Comparison of ENCODE assay signal across 8 mouse cellular contexts in the genomic region with DNA sequence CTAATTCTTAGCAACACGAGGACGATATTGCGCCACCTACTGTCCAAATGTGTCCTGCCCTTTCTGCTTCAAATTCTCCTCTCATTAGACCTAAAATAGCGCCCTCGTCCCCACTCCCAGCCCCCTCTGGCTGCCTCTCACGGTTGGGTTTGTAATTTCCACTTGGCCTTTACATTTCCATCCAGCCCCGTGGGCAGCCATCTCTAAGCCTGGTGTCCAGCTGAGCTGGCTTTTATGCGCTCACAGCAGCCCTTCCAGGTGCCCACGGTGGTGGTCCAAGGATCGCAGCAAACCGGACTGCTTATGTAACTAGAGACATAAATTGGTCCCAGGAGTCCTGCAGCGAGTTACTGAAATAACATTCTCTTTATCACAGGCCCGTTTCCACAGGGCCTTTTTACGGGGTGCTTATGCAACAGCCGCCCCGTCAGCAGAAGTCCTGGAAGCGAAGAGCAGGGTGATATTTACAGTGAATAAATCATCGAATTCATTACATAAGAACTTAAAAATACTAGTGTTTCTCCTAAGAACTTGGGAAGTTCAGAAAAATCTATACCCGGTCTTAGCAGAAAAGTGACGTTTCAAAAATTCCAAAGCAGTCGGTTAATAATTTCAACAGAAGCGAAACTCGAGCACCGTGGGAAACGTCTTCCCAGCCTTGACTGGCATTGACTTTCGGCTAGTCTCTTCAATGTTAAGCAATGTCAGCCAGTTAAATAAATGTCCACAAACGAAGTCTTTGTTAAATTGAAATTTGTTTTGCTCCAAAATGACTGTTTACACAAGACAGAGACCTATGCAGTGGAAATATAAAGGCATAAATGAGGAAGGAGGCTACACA. TPM values are rescaled to one million over a fixed set of nuclear protein-coding genes. Genes with fewer than 3 reads are reported as not detected.
DNase-seq lines count a peak whose midpoint lies in the region; ATAC-seq lines count a peak whose summit lies in the region.

No protein-coding gene starts in this region.

- no peak overlapping the region for H3K9ac ChIP-seq in limb, embryonic 11.5 days (ENCODE audit: low read length)
- 0 out of 2 replicates have a peak overlapping the region, but pooled peaks have one; percentile 41 for H3K9ac ChIP-seq in neural tube, embryonic 13.5 days

- H3K36me3 ChIP-seq in limb, embryonic 11.5 days (ENCODE audit: control insufficient read depth, insufficient read depth, low read length), result no peaks in the 10 kb centered on the region
- H3K36me3 ChIP-seq in neural tube, embryonic 13.5 days, result no peaks in the 10 kb centered on the region

- no peaks in the 10 kb centered on the region for H3K9me3 ChIP-seq in limb, embryonic 11.5 days (ENCODE audit: control insufficient read depth, low read length)
- H3K9me3 ChIP-seq in neural tube, embryonic 13.5 days, result no peaks in the 10 kb centered on the region

- H3K4me2 ChIP-seq in limb, embryonic 11.5 days (ENCODE audit: low read depth, severe bottlenecking), result no peak overlapping the region
- H3K4me2 ChIP-seq in neural tube, embryonic 13.5 days, result peak overlapping the region; percentile 27; the same call in 1 of the 2 replicates

- peak; percentile 13 to 30 for DNase-seq in layer of hippocampus, adult 8-10 months (ENCODE audit: low spot score in 2 of 2)
- no peak for DNase-seq in layer of hippocampus, postnatal 14 days (ENCODE audit: low spot score in 2 of 2)
- DNase-seq in NIH3T3 (ENCODE audit: low read depth), result peak; percentile 61
- DNase-seq in cerebellum, postnatal 25 days, result peak; percentile 55 to 72
- peak; percentile 23 to 53 for DNase-seq in heart, postnatal 14 days
- peak; percentile 72 for DNase-seq in limb, embryonic 11.5 days (ENCODE audit: low spot score)

- H3K4me3 ChIP-seq in limb, embryonic 11.5 days (ENCODE audit: low read depth, low read length), result no peak overlapping the region
- no peak overlapping the region for H3K4me3 ChIP-seq in neural tube, embryonic 13.5 days

- 0 out of 2 replicates have a peak, but pooled peaks have one; percentile 17 for ATAC-seq in limb, embryonic 11.5 days (ENCODE audit: insufficient number of reproducible peaks, low FRiP score, low TSS enrichment, low read depth)
- no peak for ATAC-seq in neural tube, embryonic 13.5 days (ENCODE audit: low read depth)
- ATAC-seq in monocyte, adult 5-6 weeks (replicated peaks; ENCODE audit: insufficient number of reproducible peaks, low FRiP score, low TSS enrichment, poor library complexity, severe bottlenecking), result no peak

- no peak overlapping the region for H3K27ac ChIP-seq in limb, embryonic 11.5 days (replicated peaks; ENCODE audit: low read depth, low read length)
- no peak overlapping the region for H3K27ac ChIP-seq in neural tube, embryonic 13.5 days (replicated peaks)

- WGBS in limb, embryonic 11.5 days, result 37% methylated on average over 27 of the region's 27 CpGs
- WGBS in neural tube, embryonic 13.5 days, result 38% methylated on average over 27 of the region's 27 CpGs

- intact Hi-C loops in heart, postnatal 14 days (cut with DNase I), result loop anchor here (2.0 to 5.0 kb wide), 4 partner anchors 74 to 210 kb away; no protein-coding TSS in a partner anchor

- H3K27me3 ChIP-seq in limb, embryonic 11.5 days (ENCODE audit: control insufficient read depth, insufficient read depth, low read length), result no peaks in the 10 kb centered on the region
- peaks cover 6% of the 10 kb centered on the region for H3K27me3 ChIP-seq in neural tube, embryonic 13.5 days

- H3K4me1 ChIP-seq in limb, embryonic 11.5 days (ENCODE audit: control insufficient read depth, insufficient read depth, low read length), result no peaks in the 10 kb centered on the region
- H3K4me1 ChIP-seq in neural tube, embryonic 13.5 days (replicated peaks), result peaks cover 26% of the 10 kb centered on the region

RNA-seq across cellular contexts. Expression of a gene that starts 57.3 kb away (rescaled TPM):
- 100 to 1,000 TPM; 104 to 124 (median 117) TPM for total RNA-seq in layer of hippocampus, adult 8-10 months (2022)
- total RNA-seq in layer of hippocampus, postnatal 14 days (2021), result 100 to 1,000 TPM; 107 to 114 TPM
- 10 to 100 TPM; 43.6 to 43.8 TPM for total RNA-seq in heart, postnatal 14 days (2021)
- polyA plus RNA-seq in limb, embryonic 11.5 days (2014; fragmentation: Nextera tagmentation; extraction: Ambion mirVana), result 225 and 251 TPM in 2 replicates
- 144 and 167 TPM in 2 replicates for polyA plus RNA-seq in neural tube, embryonic 13.5 days (2015; fragmentation: Nextera tagmentation; extraction: Ambion mirVana)
- 73.2 to 128 TPM (median 73.7 TPM) in 3 replicates for total RNA-seq in monocyte, adult 5-6 weeks (2017)

Comparison
In these comparisons a context has a peak if more than half of its experiments do, and no peak if none do; other contexts are left out.
1. DNase-seq: peak in layer of hippocampus, adult 8-10 months (2 of 2), NIH3T3 (single experiment), cerebellum, postnatal 25 days (2 of 2), heart, postnatal 14 days (2 of 2) and limb, embryonic 11.5 days (single experiment); none in layer of hippocampus, postnatal 14 days (0 of 2).